Mouse (Mus musculus): ENCODE data around the gene Scyl2.

DNA sequence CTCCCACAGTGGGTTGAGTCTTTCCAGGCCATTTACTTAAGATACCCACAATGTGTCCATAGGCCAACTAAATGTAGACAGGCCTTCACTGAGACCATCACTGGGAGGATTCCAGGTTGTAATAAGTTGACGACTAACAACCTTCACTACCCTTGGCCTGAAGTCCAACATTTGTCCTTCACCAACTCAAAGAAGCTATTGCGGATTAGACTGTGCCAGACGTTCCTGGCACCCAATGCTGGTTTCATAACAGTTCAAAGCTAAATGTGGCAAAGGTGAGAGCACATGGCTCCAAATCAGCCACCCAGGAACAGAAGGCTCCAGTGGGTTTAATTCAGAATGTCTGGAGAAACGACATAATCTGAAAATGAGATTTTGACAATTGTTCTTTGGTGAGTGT is 53.0 kb downstream of the Scyl2 start:
- no peak for TF ChIP-seq POLR2A (IDR thresholded peaks at IDR 0.05; ENCODE audit: extremely low read depth, insufficient read depth, low read length)
- no peak for TF ChIP-seq CTCF (IDR thresholded peaks at IDR 0.05; ENCODE audit: extremely low read depth, insufficient read depth, low read length)

All from cortical plate, adult 2 months (tissue).